Mouse (Mus musculus) frontal cortex, postnatal 25 days (tissue): ENCODE results near the gene Rbm4.
"Not testable (repeated sequence)": the region's sequence is repeated elsewhere in the genome, so short reads cannot be mapped to it uniquely, and the experiment has no call there.

ENCODE experiments used
- DNase-seq, 2 experiments: peaks; one replicate each; pipeline ENCODE4 v3.0.0; 2022; ENCODE audit warnings: low spot score in 2 of 2

Gene Rbm4

GRCm38 (mm10) chr19:4793831-4794422 lies at the start of gene Rbm4:
Gene Rbm4, minus strand, starts transcription at chr19:4793901.
- peak; percentile 95 to 97 for DNase-seq

GRCm38 (mm10) chr19:4842611-4843010 lies 48.9 kb upstream of the Rbm4 start:
- DNase-seq = no peak

DNA sequence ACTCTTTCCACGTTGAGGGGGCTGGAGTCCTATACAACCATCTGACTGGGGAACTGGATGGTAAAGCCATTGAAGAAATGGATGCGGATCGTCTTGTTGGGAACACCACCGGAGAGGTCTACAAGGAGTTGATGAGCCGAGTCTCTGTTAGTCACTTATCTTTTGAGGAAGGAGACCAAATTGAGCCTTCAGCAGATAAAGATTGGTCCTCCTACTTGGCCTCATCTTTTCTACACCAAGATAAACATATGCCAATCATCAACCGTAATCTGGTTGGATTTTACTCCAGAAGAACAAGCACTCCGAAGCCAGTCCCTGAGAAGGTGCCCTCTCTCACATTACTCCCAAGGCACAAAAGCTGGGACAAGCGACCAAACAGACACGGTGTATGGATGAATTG lies 47.1 kb upstream of the Rbm4 start:
- no peak for DNase-seq

DNA sequence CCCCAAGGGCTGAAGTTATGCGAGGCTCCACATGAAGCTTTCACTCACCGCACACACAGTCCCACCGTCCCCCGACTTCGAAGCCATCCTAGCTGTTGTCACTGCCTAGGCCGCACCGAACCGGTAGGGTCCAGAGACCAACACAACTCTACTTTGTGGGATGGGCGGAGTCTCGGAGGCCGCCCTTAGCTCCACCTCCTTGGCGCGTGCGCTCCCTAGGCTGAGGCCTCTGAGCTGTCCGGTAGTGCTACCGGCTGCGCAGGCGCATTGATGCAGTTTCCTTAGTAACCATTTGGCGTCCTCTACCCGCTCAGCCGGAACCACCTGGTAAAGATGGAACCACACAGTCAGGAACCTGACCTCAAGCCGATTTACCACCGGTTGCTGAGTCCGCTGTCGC lies 45.4 kb upstream of the Rbm4 start, which contains the start of the genes Ccs and Ccdc87:
Gene Ccs, minus strand, starts transcription at position 184 of the 400 bp plus-strand sequence.
Gene Ccdc87, plus strand, starts transcription at position 218 of the 400 bp plus-strand sequence.
- DNase-seq = peak; percentile 88 to 93

GRCm38 (mm10) chr19:4838526-4839140 lies 44.9 kb upstream of the Rbm4 start:
- DNase-seq = no peak

- DNase-seq = no peak
Observed at GRCm38 (mm10) chr19:4837049-4837448, 43.3 kb upstream of the Rbm4 start.

DNA sequence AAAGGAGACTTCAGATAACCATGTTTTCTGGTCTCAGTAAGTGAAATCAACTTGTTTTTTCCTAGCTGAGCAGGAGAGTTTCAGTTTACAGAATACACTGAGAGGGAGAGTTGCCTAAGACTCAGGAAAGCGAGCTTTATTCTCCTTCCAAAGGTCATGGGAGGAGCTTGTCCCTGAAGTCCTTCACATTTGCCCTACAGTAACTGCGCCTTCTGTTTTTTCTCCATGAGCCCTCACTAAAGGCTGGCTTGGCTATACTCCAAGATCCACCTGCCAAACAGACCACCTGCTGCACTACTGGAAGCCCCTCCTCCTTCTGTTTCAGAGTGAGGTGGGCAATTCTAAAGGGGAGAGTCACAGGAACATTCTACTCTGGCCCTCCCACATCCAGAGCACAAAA lies 42.4 kb upstream of the Rbm4 start:
- DNase-seq = no peak

- no peak for DNase-seq
Observed at GRCm38 (mm10) chr19:4833977-4834376, 40.3 kb upstream of the Rbm4 start.

- DNase-seq = no peak
Observed at GRCm38 (mm10) chr19:4829156-4829555, 35.5 kb upstream of the Rbm4 start.

GRCm38 (mm10) chr19:4828444-4829114 lies 34.9 kb upstream of the Rbm4 start:
- DNase-seq = no peak

DNA sequence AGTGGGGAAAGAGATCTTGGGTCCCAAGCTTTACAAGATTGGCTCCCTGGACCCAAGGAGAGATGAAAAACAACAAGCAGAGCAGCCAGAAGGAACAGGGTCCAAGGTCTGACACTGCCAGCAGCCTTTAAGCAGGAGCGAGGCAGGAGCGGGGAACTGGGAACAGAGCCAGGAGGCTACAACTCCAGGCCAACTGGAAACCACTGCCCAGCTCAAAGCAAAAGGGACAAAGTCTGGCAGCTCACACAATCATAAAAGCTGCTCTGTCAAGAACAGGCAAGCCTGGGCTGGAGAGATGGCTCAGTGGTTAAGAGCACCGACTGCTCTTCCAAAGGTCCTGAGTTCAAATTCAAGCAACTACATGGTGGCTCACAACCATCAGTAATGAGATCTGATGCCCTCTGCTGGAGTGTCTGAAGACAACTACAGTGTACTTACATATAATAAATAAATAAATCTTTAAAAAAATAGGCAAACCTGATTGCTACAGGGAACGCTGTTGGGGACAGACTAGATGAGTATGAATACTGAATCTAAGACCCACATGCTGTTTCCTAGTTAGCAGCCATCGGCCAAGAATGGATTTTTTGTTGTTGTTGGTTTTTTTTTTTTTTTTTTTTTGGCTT lies 27.1 kb upstream of the Rbm4 start:
- peak; percentile 29 to 30 for DNase-seq

GRCm38 (mm10) chr19:4817182-4817835 lies 23.6 kb upstream of the Rbm4 start:
- DNase-seq = no peak

DNA sequence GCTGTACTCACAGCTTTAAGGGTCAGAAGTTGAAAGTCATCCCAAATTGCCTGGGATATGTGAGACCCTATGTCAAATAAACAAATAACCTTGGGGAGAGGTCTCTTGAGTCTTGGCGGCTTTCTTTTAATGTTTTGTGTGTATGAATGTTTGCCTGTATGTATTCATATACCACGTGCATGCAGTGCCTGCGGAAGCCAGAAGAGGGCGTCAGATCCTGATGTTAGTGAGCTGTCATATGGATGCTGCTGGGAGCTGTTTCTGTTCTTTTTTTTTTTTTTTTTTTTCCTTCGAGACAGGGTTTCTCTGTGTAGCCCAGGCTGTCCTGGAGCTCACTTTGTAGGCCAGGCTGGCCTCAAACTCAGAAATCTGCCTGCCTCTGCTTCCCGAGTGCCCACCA lies 19.3 kb upstream of the Rbm4 start:
- DNase-seq = no peak

DNA sequence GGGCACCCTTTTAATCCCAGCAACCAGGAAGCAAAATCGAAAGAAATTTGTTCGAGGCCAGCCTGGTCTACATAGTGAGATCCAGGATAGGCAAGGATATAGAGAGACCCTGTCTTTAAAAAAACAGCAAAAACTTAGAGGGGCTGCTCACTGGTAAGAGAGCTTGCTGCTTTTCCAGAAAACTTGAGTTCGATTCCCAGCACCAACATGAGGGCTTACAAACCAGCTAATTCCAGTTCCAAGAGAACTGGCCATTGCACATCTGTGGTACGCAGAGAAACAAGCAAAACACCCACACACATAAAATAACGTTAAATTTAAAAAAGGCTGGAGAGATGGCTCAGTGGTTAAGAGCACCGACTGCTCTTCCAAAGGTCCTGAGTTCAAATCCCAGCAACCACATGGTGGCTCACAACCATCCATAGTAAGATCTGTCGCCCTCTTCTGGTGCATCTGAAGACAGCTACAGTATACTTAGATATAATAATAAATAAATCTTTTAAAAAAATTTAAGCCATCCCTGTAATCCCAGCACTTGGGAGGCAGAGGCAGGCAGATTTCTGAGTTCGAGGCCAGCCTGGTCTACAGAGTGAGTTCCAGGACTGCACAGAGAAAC lies 18.7 kb upstream of the Rbm4 start:
- not testable (repeated sequence) for DNase-seq

DNA sequence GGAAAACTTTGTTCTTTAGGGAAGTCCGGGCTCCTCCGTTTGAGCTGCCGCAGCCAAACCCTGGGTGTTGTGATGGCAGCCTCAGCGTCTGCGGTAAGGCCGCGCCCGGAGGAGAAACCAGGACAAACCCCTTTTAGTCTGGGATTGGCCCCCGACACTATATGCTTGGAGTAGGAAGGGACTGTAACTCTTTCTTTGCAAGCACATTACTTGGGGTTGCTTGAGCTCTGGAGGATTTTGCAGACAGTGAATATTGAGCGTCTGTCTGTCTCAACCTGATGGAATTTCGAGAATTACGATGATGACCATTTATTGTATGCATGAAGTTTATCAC lies 18.2 kb upstream of the Rbm4 start:
- no peak for DNase-seq

- peak; percentile 95 to 97 for DNase-seq
Observed at GRCm38 (mm10) chr19:4811063-4811908, 17.6 kb upstream of the Rbm4 start, which contains the start of the genes Gm21992 and Rbm14. Gene Gm21992, minus strand, starts transcription at chr19:4811612. Gene Rbm14, minus strand, starts transcription at chr19:4811634.

GRCm38 (mm10) chr19:4810746-4811062 lies 17.0 kb upstream of the Rbm4 start:
- DNase-seq = no peak

- DNase-seq = no peak
Observed at GRCm38 (mm10) chr19:4810309-4810708, 16.6 kb upstream of the Rbm4 start.

- DNase-seq = no peak
Observed at GRCm38 (mm10) chr19:4803283-4803682, 9.6 kb upstream of the Rbm4 start.

DNA sequence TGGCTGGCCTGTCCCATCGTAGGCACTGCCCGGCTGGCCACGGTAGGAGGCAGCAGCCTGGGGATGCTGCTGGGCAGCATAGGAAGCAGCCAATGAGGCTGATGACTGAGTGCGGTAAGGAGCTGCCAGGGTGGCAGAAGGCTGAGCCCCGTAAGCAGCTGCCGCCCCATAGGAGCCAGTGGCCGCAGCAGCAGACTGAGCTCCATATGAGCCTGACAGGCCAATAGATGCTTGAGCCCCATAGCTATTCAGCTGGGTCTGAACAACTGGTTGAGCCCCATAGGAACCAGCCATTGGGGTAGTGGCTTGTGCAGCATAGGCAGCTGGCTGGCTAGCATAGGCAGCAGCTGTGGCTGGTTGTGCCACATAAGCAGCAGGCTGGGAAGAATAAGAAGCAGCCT lies 9.0 kb upstream of the Rbm4 start:
- no peak for DNase-seq

- no peak for DNase-seq
Observed at GRCm38 (mm10) chr19:4799083-4799482, 5.4 kb upstream of the Rbm4 start.
